In the genomic region with DNA sequence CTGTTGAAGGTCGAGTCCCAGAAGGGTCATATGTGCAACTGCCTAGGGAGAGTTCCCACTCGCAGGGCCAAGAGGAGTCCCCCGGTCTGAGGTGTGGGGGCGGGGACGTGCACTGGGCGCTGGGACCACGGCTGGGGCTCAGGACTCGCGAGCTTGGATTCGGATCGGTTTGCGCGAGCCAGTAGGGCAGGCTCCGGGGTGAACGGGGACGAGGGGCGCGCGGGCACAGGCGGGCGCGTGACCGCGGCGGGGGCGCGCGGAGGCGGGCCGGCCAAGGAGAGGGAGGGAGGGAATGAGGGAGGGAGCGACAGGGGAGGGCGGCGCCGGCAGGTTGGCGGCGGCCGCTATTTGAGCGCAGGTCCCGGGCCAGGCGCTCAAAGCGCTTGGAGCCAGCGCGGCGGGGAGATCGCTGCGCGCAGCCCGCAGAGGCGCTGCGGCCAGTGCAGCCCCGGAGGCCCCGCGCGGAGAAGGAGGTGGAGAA, we compare ENCODE assay signal across 8 mouse cellular contexts. TPM values are rescaled to one million over a fixed set of nuclear protein-coding genes. Genes with fewer than 3 reads are reported as not detected.
DNase-seq lines count a peak whose midpoint lies in the region; ATAC-seq and TF ChIP-seq lines count a peak whose summit lies in the region.

Gene Cacna2d2, plus strand, starts transcription at position 122 of the 481 bp plus-strand sequence.

- no peaks in the 10 kb centered on the region for H3K4me1 ChIP-seq in cortical plate, adult 2 months (ENCODE audit: control insufficient read depth, insufficient read depth, low read length)
- H3K4me1 ChIP-seq in intestine, embryonic 14.5 days (replicated peaks; ENCODE audit: control insufficient read depth, insufficient read depth, low read length) = no peaks in the 10 kb centered on the region

- no peak for TF ChIP-seq CTCF in cortical plate, adult 2 months (IDR thresholded peaks at IDR 0.05; ENCODE audit: extremely low read depth, insufficient read depth, low read length)

- peak; percentile 70 for ATAC-seq in intestine, embryonic 14.5 days (replicated peaks; ENCODE audit: low FRiP score, low TSS enrichment, low read depth)

- H3K9me3 ChIP-seq in intestine, embryonic 14.5 days (ENCODE audit: control insufficient read depth, low read length) = no peaks in the 10 kb centered on the region

- peak; percentile 80 to 81 for DNase-seq in adrenal gland, postnatal 36 days
- DNase-seq in gastrocnemius, postnatal 36 days = peak; percentile 33 to 48
- peak; percentile 77 for DNase-seq in intestine, embryonic 14.5 days (ENCODE audit: low spot score)
- DNase-seq in left cerebral cortex, postnatal 14 days (ENCODE audit: low spot score in 2 of 2) = peak; percentile 28 to 32
- peak; percentile 42 for DNase-seq in mesoderm, embryonic 11.5 days (ENCODE audit: low read depth, low spot score)
- peak; percentile 61 for DNase-seq in right cerebral cortex, postnatal 4 days
- no peak for DNase-seq in spleen, postnatal 10 days (ENCODE audit: low spot score in 2 of 2)

- no peak within 1 kb of the TSS for H3K27ac ChIP-seq in cortical plate, adult 2 months (ENCODE audit: insufficient read depth, low read length)
- H3K27ac ChIP-seq in intestine, embryonic 14.5 days (ENCODE audit: low read depth) = no peak within 1 kb of the TSS

- WGBS in intestine, embryonic 14.5 days = under 1% methylated on average over 45 of the region's 54 CpGs

- no peaks in the 10 kb centered on the region for H3K36me3 ChIP-seq in intestine, embryonic 14.5 days (ENCODE audit: control insufficient read depth, insufficient read depth, low read length)

- TF ChIP-seq POLR2A in cortical plate, adult 2 months (IDR thresholded peaks at IDR 0.05; ENCODE audit: extremely low read depth, insufficient read depth, low read length) = no peak

- H3K9ac ChIP-seq in intestine, embryonic 14.5 days (ENCODE audit: low read length) = peak within 1 kb of the TSS; percentile 16; the same call in 1 of the 2 replicates

- peaks cover 81% of the 10 kb centered on the region for H3K27me3 ChIP-seq in intestine, embryonic 14.5 days (replicated peaks; ENCODE audit: control insufficient read depth, insufficient read depth, low read length)

- peak within 1 kb of the TSS; percentile 44 for H3K4me3 ChIP-seq in cortical plate, adult 2 months (ENCODE audit: insufficient read depth, low read length)
- peak within 1 kb of the TSS; percentile 59 for H3K4me3 ChIP-seq in intestine, embryonic 14.5 days (ENCODE audit: low read depth, low read length)

- H3K4me2 ChIP-seq in intestine, embryonic 14.5 days (ENCODE audit: low read length) = peak within 1 kb of the TSS; percentile 100

- intact Hi-C loops in gastrocnemius, postnatal 36 days (cut with DNase I) = no loop called here
- intact Hi-C loops in left cerebral cortex, postnatal 14 days (cut with DNase I) = no loop called here

RNA-seq across cellular contexts. Expression of gene Cacna2d2, which starts in this region (rescaled TPM):
- 1 to 10 TPM; 4.9 to 5.2 TPM for total RNA-seq in adrenal gland, postnatal 36 days (2021)
- polyA plus RNA-seq in cortical plate, adult 2 months (2012; rRNA removed) = 29.2 and 32.9 TPM in 2 replicates
- total RNA-seq in gastrocnemius, postnatal 36 days (2021) = under 1 TPM; 0.35 to 0.71 TPM
- polyA plus RNA-seq in intestine, embryonic 14.5 days (2014; fragmentation: Nextera tagmentation; extraction: Ambion mirVana) = 0.35 and 0.55 TPM in 2 replicates
- total RNA-seq in left cerebral cortex, postnatal 14 days (2021) = 10 to 100 TPM; 28.1 to 34.6 TPM

Comparison
In these comparisons a context has a peak if more than half of its experiments do, and no peak if none do; other contexts are left out.
1. RNA of gene Cacna2d2 (total RNA-seq): 28.1 to 34.6 TPM in left cerebral cortex, postnatal 14 days; 4.9 to 5.2 TPM in adrenal gland, postnatal 36 days and 0.35 to 0.71 TPM in gastrocnemius, postnatal 36 days; every median in the first group is over 4 times any median in the second.
2. RNA of gene Cacna2d2 (polyA plus RNA-seq): 29.2 to 32.9 TPM in cortical plate, adult 2 months; 0.35 to 0.55 TPM in intestine, embryonic 14.5 days; every median in the first group is over 10 times any median in the second.
3. Peak in DNase-seq in gastrocnemius, postnatal 36 days; RNA of the gene not detected or under 1 TPM.
4. Peak in DNase-seq, ATAC-seq, H3K4me3 ChIP-seq, H3K9ac ChIP-seq and H3K4me2 ChIP-seq in intestine, embryonic 14.5 days; RNA of the gene not detected or under 1 TPM.
5. DNase-seq: peak in adrenal gland, postnatal 36 days (2 of 2), left cerebral cortex, postnatal 14 days (2 of 2), mesoderm, embryonic 11.5 days (single experiment) and right cerebral cortex, postnatal 4 days (single experiment); none in spleen, postnatal 10 days (0 of 2).